Mouse (Mus musculus) mouse embryonic stem cell (cell line): ENCODE results near the gene Robo1.

Source experiments
- in situ Hi-C, 2 experiments: fragments of 300-500 bp; cut with MboI; formaldehyde crosslinking; loops; 1 replicate in 1 of 2; 3 replicates in 1 of 2; pipeline ENCODE4 v1.14.3; 2019 to 2020; ENCODE audit warnings: low sequenced_read_pairs in 2 of 2, low pct_unique_long_range_greater_than_20kb in 1 of 2, mixed read lengths in 1 of 2; ENCODE audit not compliant: unreplicated experiment in 1 of 2

Gene Robo1

DNA sequence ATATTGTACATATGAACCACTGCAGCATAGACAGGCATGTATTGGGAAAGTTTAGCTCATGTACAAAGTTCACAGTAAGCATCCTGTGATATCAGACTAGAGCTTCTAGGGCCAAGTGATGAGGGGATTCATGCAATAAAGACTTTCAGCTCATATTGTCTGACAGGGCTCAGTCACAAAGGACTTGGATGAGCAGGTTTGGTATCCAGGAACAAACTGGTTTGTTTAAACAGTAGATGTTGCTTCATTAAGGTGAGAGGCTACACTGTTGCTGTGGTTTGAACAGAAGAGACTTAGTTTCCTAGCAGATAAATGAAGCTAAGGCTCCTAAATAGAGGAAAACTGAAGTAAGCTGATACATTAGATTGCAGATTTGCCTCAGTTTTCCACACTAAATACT is 626.8 kb downstream of the Robo1 start:
- in situ Hi-C loops = no loop called here

GRCm38 (mm10) chr16:72937183-72937582 is 629.1 kb downstream of the Robo1 start:
- in situ Hi-C loops = no loop called here

DNA sequence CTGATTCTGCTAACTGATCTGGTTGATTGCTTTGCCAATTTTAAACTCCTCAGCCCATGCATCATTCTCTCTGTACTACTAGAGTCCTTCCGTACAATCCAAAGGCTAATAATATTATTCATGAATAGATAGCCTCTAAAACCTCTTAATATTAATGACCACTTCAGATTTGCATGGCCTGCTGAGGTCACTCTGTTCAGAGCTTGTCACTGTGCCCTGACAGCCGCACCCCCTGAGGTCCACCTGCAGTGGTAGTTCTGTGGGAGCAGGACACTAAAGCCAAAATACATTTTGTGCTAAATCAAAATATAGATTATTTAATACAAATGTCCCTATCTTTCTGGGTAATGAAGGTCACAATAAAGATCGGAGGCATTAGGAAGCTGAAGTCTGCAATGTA is 631.8 kb downstream of the Robo1 start:
- in situ Hi-C loops = no loop called here

DNA sequence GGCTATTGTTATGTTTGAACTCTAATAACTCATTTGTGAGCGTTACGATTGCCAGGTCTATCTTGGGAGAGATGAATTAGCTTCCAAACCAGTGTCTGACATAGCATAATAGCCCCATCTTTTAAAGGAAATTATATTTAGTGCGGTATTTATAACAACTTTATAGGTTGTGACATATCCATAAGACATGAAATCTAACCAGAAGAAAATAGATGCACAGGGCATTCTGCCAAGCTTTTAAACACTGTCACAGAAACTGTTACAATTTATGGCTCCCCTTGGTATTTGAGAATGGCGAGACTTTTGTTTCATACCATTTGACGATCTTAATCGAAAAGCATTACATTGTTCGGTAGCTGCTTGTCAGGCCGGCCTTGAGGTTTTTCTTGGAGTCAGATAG is 632.7 kb downstream of the Robo1 start:
- in situ Hi-C loops = no loop called here

DNA sequence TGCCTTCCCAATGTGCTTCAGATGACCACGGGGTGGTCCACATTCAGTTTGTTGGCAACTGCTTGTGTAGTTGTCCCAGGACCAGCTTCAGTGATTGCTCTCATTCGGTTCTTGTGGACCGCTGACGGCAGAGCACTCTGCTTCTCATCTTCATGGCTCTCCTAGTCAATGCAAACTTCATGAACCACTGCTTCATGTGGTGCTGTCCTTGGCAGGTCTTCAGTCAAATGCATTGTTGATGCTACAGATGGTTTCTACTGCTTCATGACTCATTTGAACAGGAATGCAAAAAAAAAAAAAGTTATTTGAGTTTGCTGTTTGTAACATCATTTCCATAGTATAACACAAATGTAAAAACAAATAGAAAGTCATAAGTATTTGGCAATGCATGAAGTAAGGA is 636.3 kb downstream of the Robo1 start:
- in situ Hi-C loops = no loop called here

DNA sequence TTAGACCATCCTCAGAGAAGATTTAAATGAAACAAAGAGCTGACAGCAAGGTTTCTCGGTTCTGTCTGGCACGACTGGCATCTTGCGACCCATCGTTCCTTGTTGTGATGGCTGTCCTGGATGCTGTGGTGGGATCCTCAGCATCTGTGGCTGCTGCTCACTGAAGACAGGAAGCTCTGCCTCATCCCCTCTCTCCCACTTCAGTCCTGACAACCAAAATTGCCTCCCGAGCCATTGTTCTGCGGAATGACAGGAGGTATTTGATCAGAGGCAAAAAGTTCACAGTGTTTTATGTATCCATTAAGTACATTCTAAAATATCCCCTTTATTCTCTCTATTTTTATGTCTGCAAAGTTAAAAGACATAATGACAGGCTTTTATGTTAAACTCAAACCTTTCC is 643.9 kb downstream of the Robo1 start:
- in situ Hi-C loops = no loop called here

- in situ Hi-C loops = no loop called here
Observed at GRCm38 (mm10) chr16:72959018-72959702, 651.1 kb downstream of the Robo1 start.

GRCm38 (mm10) chr16:72959823-72960222 is 651.7 kb downstream of the Robo1 start:
- in situ Hi-C loops = no loop called here

GRCm38 (mm10) chr16:72963782-72964181 is 655.7 kb downstream of the Robo1 start:
- in situ Hi-C loops = no loop called here

GRCm38 (mm10) chr16:72967509-72967908 is 659.4 kb downstream of the Robo1 start:
- in situ Hi-C loops = no loop called here

DNA sequence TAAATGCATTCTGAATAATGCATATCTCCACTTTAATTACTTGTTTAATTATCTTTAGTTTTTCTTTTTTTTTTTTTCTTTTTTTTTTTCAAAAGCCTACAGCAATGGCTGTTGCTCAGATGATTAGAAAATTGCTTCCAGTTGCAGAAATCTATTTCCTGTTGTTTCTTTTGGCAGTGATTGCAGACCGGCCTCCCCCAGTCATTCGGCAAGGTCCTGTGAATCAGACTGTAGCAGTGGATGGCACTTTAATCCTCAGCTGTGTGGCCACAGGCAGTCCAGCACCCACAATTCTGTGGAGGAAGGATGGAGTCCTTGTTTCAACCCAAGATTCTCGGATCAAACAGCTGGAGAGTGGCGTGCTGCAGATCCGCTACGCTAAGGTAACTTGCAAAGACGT is 661.9 kb downstream of the Robo1 start:
- in situ Hi-C loops = loop anchor here in 1 of 2 experiments (10.0 kb wide), 1 partner anchor 335 kb away; no protein-coding TSS in a partner anchor

DNA sequence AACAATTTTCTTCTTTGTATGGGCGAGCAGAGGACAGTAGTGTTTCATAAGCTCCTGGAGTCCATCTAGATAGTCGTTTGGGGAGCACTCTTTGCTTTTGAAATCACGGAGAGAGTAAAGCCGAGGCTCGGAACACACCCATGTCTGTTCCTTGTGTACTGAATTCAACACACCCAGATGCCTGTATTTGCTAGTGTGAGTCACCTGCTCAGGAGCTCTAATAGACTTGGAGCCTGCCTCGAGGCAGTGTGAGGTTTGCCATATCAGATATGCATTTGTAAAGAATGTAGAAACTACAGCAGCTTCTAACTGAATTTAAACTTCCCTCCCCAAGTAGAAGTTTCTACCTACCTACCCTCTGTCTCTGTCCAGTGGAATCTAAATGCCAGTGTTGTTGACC is 665.6 kb downstream of the Robo1 start:
- in situ Hi-C loops = loop anchor here in 1 of 2 experiments (10.0 kb wide), 1 partner anchor 339 kb away; no protein-coding TSS in a partner anchor

DNA sequence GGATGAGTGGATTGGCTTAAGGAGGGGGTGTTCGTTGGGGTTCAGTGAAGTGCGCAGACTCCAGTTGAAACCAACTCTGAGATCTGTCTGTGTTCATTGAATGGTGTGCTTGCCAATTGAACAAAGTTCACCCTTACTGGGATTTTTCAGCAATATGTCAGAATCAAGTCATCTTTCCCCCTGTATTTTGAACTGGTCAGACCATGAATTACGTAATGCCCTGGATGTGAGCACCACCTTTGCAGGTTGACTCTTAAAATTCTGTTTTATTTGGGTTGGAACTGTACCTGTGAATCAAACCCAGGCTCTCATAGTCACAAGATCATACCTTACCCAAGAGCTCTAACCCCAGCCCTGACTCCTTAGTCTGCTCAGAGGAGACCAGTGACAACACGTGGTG is 666.6 kb downstream of the Robo1 start:
- in situ Hi-C loops = loop anchor here (10.0 to 25.0 kb wide), 2 partner anchors 312 to 340 kb away; no protein-coding TSS in a partner anchor

- in situ Hi-C loops = loop anchor here (10.0 to 25.0 kb wide), 2 partner anchors 315 to 342 kb away; no protein-coding TSS in a partner anchor
Observed at GRCm38 (mm10) chr16:72976849-72977576, 668.9 kb downstream of the Robo1 start.

DNA sequence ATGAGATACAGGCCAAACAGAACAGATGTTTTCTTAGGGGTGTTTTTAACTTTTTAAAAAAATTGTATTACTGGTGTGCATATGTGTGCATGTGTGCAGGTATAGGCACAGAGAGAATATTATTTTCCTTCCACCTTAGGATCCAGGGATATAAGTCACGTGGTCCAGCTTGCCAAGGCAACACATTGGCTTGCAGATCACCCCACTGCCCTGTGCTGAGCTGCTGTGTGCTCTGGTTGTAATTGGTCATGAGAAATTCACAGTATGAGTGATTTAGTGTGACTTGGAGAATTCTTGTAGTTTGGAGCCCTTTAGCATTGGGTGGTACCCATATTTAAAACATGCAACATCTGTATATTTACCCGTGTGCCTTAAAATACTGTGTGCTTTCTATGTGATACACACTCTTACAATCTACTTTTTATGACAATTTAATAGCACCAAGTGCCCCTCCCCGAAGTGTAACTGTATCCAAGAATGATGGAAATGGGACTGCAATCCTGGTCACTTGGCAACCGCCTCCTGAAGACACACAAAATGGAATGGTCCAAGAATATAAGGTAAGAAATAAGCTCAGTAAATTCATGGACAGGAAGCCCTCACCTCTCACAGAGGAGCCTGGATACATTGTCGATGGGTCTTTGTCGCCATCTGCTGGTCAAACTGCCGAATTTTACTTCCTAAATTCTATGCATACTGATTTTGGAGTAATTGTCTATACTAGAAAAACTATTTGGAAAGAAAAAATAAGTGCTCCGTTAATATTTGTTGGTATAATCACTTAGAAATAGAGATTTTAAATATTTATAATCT is 671.5 kb downstream of the Robo1 start:
- in situ Hi-C loops = loop anchor here (10.0 to 25.0 kb wide), 2 partner anchors 317 to 345 kb away; no protein-coding TSS in a partner anchor

DNA sequence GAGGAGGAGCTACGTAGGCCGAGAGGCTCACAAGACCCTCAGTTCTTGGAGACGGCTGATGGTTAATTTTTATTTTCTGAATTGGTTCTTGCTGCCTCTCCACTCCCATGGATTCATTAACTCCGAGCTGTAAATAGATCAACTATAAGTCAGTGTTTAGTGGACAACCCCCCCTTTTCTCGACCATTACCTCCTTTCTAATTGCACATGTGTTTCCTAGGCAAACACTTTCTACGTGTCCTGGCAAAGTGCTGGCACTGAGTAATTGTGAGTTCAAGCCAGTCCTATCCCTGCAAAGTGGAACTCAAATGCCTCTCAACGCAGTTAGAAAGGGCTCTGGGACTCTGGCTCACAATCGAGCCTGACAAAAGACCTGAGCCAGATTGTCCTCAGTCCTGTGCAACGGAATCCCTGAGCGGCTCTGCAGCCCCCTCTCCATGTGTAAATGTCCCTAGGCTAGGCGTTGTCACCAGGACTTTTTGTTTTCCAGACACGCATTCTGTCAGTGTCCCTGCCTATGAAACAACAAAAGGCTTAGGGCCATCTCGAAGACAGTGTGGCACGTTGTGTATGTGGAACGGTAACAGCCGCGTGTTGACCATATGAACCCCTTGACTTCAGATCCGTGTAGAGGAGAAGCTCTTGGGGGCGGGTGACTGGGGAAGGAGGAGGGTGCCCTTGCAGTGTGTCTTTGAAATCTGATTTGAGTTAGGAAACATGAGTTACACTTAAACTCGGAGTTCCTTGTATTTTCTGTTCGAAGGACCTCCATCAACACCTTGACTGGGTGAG is 682.5 kb downstream of the Robo1 start:
- in situ Hi-C loops = loop anchor here in 1 of 2 experiments (25.0 kb wide), 1 partner anchor 328 kb away; no protein-coding TSS in a partner anchor

- in situ Hi-C loops = loop anchor here in 1 of 2 experiments (25.0 kb wide), 1 partner anchor 331 kb away; no protein-coding TSS in a partner anchor
Observed at GRCm38 (mm10) chr16:72993189-72993588, 685.1 kb downstream of the Robo1 start.

DNA sequence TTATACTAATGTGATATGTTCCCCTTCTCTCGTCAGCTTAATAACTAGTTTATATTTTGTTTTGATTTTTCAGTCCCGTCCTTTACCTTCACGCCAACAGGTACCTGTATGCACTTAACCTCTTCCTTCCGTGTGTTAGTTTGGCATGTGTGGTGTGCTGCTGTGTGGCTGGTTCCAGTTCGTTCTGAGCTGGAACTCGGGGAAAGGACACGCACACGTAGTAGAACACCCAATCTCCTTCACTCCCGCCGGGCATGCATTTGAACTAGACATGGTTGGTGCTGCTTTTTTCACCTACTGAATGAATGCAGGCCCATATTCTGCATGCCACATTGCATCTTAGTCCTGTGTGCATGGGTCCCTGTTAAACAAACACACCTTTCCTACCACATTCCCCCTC is 685.5 kb downstream of the Robo1 start:
- in situ Hi-C loops = loop anchor here in 1 of 2 experiments (25.0 kb wide), 1 partner anchor 331 kb away; no protein-coding TSS in a partner anchor
